Mouse (Mus musculus): Measurements from ENCODE around the gene Sertad2. TPM values are rescaled to one million over a fixed set of nuclear protein-coding genes. Genes with fewer than 3 reads are reported as not detected.

Gene Sertad2
- polyA plus RNA-seq, 1 experiment from 2014 or later, result 50.9 TPM

GRCm38 (mm10) chr11:20642321-20642720 lies 99.3 kb downstream of the Sertad2 start:
- no peak overlapping the region for H3K4me3 ChIP-seq
- WGBS, result 79% methylated on average over 5 of the region's 5 CpGs

GRCm38 (mm10) chr11:20643161-20643560 lies 100.1 kb downstream of the Sertad2 start:
- H3K9me3 ChIP-seq, result no peaks in the 10 kb centered on the region
- H3K4me1 ChIP-seq, result peaks cover 84% of the 10 kb centered on the region
- no peak overlapping the region for H3K4me2 ChIP-seq (replicated peaks)
- peaks cover 3% of the 10 kb centered on the region for H3K36me3 ChIP-seq
- H3K27ac ChIP-seq, result no peak overlapping the region
- 47% methylated on average over 5 of the region's 5 CpGs for WGBS
- H3K4me3 ChIP-seq, result no peak overlapping the region
- H3K27me3 ChIP-seq, result no peaks in the 10 kb centered on the region
- no peak overlapping the region for H3K9ac ChIP-seq
- no peak for ATAC-seq (ENCODE audit: low FRiP score, low read depth)

More at GRCm38 (mm10) chr11:20642321-20642720, 99.3 kb downstream of the Sertad2 start:
- H3K4me2 ChIP-seq (replicated peaks), result no peak overlapping the region
- ATAC-seq (ENCODE audit: low FRiP score, low read depth), result no peak
- no peak overlapping the region for H3K27ac ChIP-seq
- H3K4me1 ChIP-seq, result peaks cover 76% of the 10 kb centered on the region
- no peaks in the 10 kb centered on the region for H3K36me3 ChIP-seq
- H3K9ac ChIP-seq, result no peak overlapping the region
- no peaks in the 10 kb centered on the region for H3K9me3 ChIP-seq
- no peaks in the 10 kb centered on the region for H3K27me3 ChIP-seq

GRCm38 (mm10) chr11:20644166-20644565 lies 101.1 kb downstream of the Sertad2 start:
- no peak for ATAC-seq (ENCODE audit: low FRiP score, low read depth)
- 57% methylated on average over 1 of the region's 1 CpGs for WGBS
- Histone ChIP-seq H3K27ac (no peak overlapping the region), H3K4me3 (no peak overlapping the region), H3K4me2 (replicated peaks) (no peak overlapping the region), H3K4me1 (peaks cover 86% of the 10 kb centered on the region), H3K9ac (no peak overlapping the region), H3K27me3 (no peaks in the 10 kb centered on the region), H3K9me3 (no peaks in the 10 kb centered on the region), H3K36me3 (peaks cover 9% of the 10 kb centered on the region)

- peaks cover 10% of the 10 kb centered on the region for H3K36me3 ChIP-seq
- no peak for ATAC-seq (ENCODE audit: low FRiP score, low read depth)
- WGBS, result 44% methylated on average over 6 of the region's 6 CpGs
- H3K4me1 ChIP-seq, result peaks cover 86% of the 10 kb centered on the region
- H3K27me3 ChIP-seq, result no peaks in the 10 kb centered on the region
- no peak overlapping the region for H3K4me2 ChIP-seq (replicated peaks)
- H3K4me3 ChIP-seq, result no peak overlapping the region
- H3K9me3 ChIP-seq, result no peaks in the 10 kb centered on the region
- H3K27ac ChIP-seq, result no peak overlapping the region
- H3K9ac ChIP-seq, result no peak overlapping the region
Measured at GRCm38 (mm10) chr11:20644872-20645271, 101.8 kb downstream of the Sertad2 start.

GRCm38 (mm10) chr11:20645521-20645920 lies 102.5 kb downstream of the Sertad2 start:
- peaks cover 85% of the 10 kb centered on the region for H3K4me1 ChIP-seq
- H3K36me3 ChIP-seq, result peaks cover 14% of the 10 kb centered on the region
- no peak overlapping the region for H3K9ac ChIP-seq
- WGBS, result 62% methylated on average over 3 of the region's 3 CpGs
- no peak overlapping the region for H3K4me2 ChIP-seq (replicated peaks)
- no peaks in the 10 kb centered on the region for H3K9me3 ChIP-seq
- H3K4me3 ChIP-seq, result no peak overlapping the region
- H3K27me3 ChIP-seq, result no peaks in the 10 kb centered on the region
- ATAC-seq (ENCODE audit: low FRiP score, low read depth), result no peak
- H3K27ac ChIP-seq, result no peak overlapping the region

GRCm38 (mm10) chr11:20646142-20646541 lies 103.1 kb downstream of the Sertad2 start:
- no peak for ATAC-seq (ENCODE audit: low FRiP score, low read depth)
- Histone ChIP-seq H3K27ac (peak overlapping the region; percentile 29; the same call in 1 of the 2 replicates), H3K36me3 (peaks cover 14% of the 10 kb centered on the region), H3K9me3 (no peaks in the 10 kb centered on the region), H3K4me3 (no peak overlapping the region), H3K27me3 (no peaks in the 10 kb centered on the region), H3K4me2 (replicated peaks) (no peak overlapping the region), H3K9ac (no peak overlapping the region), H3K4me1 (peaks cover 85% of the 10 kb centered on the region)
- WGBS, result 30% methylated on average over 6 of the region's 6 CpGs

- Histone ChIP-seq H3K9me3 (no peaks in the 10 kb centered on the region), H3K9ac (peak overlapping the region; percentile 39; the same call in 1 of the 2 replicates), H3K4me1 (peaks cover 82% of the 10 kb centered on the region), H3K36me3 (peaks cover 18% of the 10 kb centered on the region), H3K27ac (no peak overlapping the region), H3K27me3 (no peaks in the 10 kb centered on the region), H3K4me2 (replicated peaks) (no peak overlapping the region), H3K4me3 (no peak overlapping the region)
- no peak for ATAC-seq (ENCODE audit: low FRiP score, low read depth)
- 50% methylated on average over 10 of the region's 10 CpGs for WGBS
Measured at GRCm38 (mm10) chr11:20646986-20647726, 104.1 kb downstream of the Sertad2 start.

- H3K27me3 ChIP-seq, result no peaks in the 10 kb centered on the region
- no peak overlapping the region for H3K4me2 ChIP-seq (replicated peaks)
- peaks cover 19% of the 10 kb centered on the region for H3K36me3 ChIP-seq
- no peak overlapping the region for H3K4me3 ChIP-seq
- peak overlapping the region; percentile 21; the same call in 1 of the 2 replicates for H3K9ac ChIP-seq
- no peaks in the 10 kb centered on the region for H3K9me3 ChIP-seq
- peaks cover 78% of the 10 kb centered on the region for H3K4me1 ChIP-seq
- peak overlapping the region; percentile 52; the same call in 1 of the 2 replicates for H3K27ac ChIP-seq
- peak; percentile 21; the same call in 1 of the 2 replicates for ATAC-seq (ENCODE audit: low FRiP score, low read depth)
- WGBS, result 50% methylated on average over 19 of the region's 19 CpGs
Measured at GRCm38 (mm10) chr11:20647902-20648625, 105.0 kb downstream of the Sertad2 start.

- WGBS, result 54% methylated on average over 5 of the region's 5 CpGs
- Histone ChIP-seq H3K4me2 (replicated peaks) (no peak overlapping the region), H3K9me3 (no peaks in the 10 kb centered on the region), H3K4me3 (no peak overlapping the region), H3K4me1 (peaks cover 72% of the 10 kb centered on the region), H3K27me3 (no peaks in the 10 kb centered on the region), H3K9ac (no peak overlapping the region), H3K36me3 (peaks cover 28% of the 10 kb centered on the region), H3K27ac (no peak overlapping the region)
- no peak for ATAC-seq (ENCODE audit: low FRiP score, low read depth)
Measured at GRCm38 (mm10) chr11:20649477-20649876, 106.4 kb downstream of the Sertad2 start.

GRCm38 (mm10) chr11:20650006-20650639 lies 107.1 kb downstream of the Sertad2 start:
- no peak overlapping the region for H3K27ac ChIP-seq
- no peak overlapping the region for H3K9ac ChIP-seq
- 74% methylated on average over 17 of the region's 17 CpGs for WGBS
- ATAC-seq (ENCODE audit: low FRiP score, low read depth), result no peak
- no peaks in the 10 kb centered on the region for H3K9me3 ChIP-seq
- peaks cover 29% of the 10 kb centered on the region for H3K36me3 ChIP-seq
- H3K4me1 ChIP-seq, result peaks cover 72% of the 10 kb centered on the region
- H3K27me3 ChIP-seq, result no peaks in the 10 kb centered on the region
- H3K4me2 ChIP-seq (replicated peaks), result no peak overlapping the region
- H3K4me3 ChIP-seq, result no peak overlapping the region

- no peak overlapping the region for H3K4me3 ChIP-seq
- H3K36me3 ChIP-seq, result peaks cover 29% of the 10 kb centered on the region
- H3K4me1 ChIP-seq, result peaks cover 73% of the 10 kb centered on the region
- no peaks in the 10 kb centered on the region for H3K27me3 ChIP-seq
- 36% methylated on average over 1 of the region's 1 CpGs for WGBS
- ATAC-seq (ENCODE audit: low FRiP score, low read depth), result no peak
- no peak overlapping the region for H3K4me2 ChIP-seq (replicated peaks)
- no peaks in the 10 kb centered on the region for H3K9me3 ChIP-seq
- H3K9ac ChIP-seq, result no peak overlapping the region
- H3K27ac ChIP-seq, result no peak overlapping the region; the same call in 1 of the 2 replicates
Measured at GRCm38 (mm10) chr11:20651166-20651565, 108.1 kb downstream of the Sertad2 start.
